Mouse (Mus musculus): Measurements from ENCODE around the gene Klf8.

DNA sequence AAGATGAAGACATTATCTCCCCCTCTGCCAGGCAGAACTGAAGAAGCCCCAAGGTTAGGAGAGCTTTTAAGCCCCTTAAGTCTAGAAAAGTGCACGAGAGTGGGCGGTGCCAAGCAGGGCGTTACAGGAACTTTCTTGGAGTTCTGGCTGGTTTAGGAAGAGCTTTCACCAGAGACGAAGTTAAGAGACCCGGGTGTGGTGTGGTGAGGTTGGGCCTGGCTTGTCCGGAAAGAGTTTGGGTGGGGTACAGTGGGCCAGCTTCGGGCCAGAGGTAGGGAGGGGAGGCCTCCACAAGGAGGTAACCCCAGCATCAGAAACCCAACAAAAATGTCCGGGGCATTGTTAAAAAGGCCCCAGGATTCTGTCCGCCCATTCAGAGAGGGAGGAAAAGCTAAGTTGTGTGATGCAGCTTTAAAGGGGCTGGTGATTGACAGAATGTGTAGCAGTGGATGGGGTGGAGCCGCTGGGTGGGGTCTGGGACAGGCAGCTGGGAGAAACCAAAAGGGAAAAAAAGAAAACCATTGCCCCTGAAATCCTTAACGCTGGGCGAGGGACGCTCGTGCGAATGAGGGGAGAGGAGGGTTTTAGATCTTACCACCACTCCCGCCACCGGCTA is at the start of gene Klf8:
- no peak for TF ChIP-seq CTCF (IDR thresholded peaks at IDR 0.05; ENCODE audit: extremely low read depth, insufficient read length, insufficient replicate concordance, low read depth, low read length)
- no peak for TF ChIP-seq POLR2A (IDR thresholded peaks at IDR 0.05; ENCODE audit: low read depth, low read length)
